11 mouse cellular contexts compared by ENCODE assay signal in genomic region chr5:112825091-112825794, GRCm38 (mm10).
A peak's percentile ranks its signal among the peaks of the same experiment; 100 is the strongest.
DNase-seq lines count a peak whose midpoint lies in the region; ATAC-seq lines count a peak whose summit lies in the region.
"Had no signal": no experiment of that assay in that cellular context is flagged by ENCODE, and none has a peak within 500 bp of the region (broad histone marks: within the 10 kb centered on the region; RNA-seq: fewer than 3 reads in every experiment).

No protein-coding gene starts in this region.

- peak overlapping the region; percentile 50; the same call in 1 of the 2 replicates for H3K27ac ChIP-seq in forebrain, embryonic 11.5 days (ENCODE audit: low read depth, low read length)
- no peak overlapping the region for H3K27ac ChIP-seq in forebrain, embryonic 10.5 days
- H3K27ac ChIP-seq: lung, embryonic 15.5 days had no signal

- no peaks in the 10 kb centered on the region for H3K27me3 ChIP-seq in forebrain, embryonic 11.5 days (ENCODE audit: control insufficient read depth, insufficient read depth, low read length)
- no peaks in the 10 kb centered on the region for H3K27me3 ChIP-seq in forebrain, embryonic 10.5 days (ENCODE audit: poor library complexity, severe bottlenecking)
- H3K27me3 ChIP-seq: lung, embryonic 15.5 days had no signal

- H3K4me1 ChIP-seq in forebrain, embryonic 11.5 days (replicated peaks; ENCODE audit: control insufficient read depth, insufficient read depth, low read length) = peaks cover 8% of the 10 kb centered on the region; the same call in 1 of the 2 replicates
- H3K4me1 ChIP-seq in forebrain, embryonic 10.5 days = peaks cover 5% of the 10 kb centered on the region; the same call in 1 of the 2 replicates
- H3K4me1 ChIP-seq: lung, embryonic 15.5 days had no signal

- DNase-seq in forebrain, embryonic 11.5 days (ENCODE audit: low spot score) = no peak
- no peak for DNase-seq in forebrain, embryonic 10.5 days (ENCODE audit: extremely low spot score, low spot score)
- peak; percentile 4 to 43 for DNase-seq in right cerebral cortex, postnatal 36 days (ENCODE audit: low spot score in 2 of 2)
- DNase-seq in right cerebral cortex, postnatal 10 days (ENCODE audit: low spot score in 2 of 2) = no peak
- peak; percentile 52 for DNase-seq in mesoderm, embryonic 11.5 days (ENCODE audit: low read depth, low spot score)
- no peak for DNase-seq in adrenal gland, postnatal 36 days
- no peak for DNase-seq in lung, adult 18-20 months
- DNase-seq: B cell, adult 2 months; gastrocnemius, postnatal 14 days had no signal

- H3K36me3 ChIP-seq in forebrain, embryonic 11.5 days (ENCODE audit: control insufficient read depth, insufficient read depth, low read length) = no peaks in the 10 kb centered on the region
- no peaks in the 10 kb centered on the region for H3K36me3 ChIP-seq in forebrain, embryonic 10.5 days (replicated peaks)
- H3K36me3 ChIP-seq: lung, embryonic 15.5 days had no signal

- 0 out of 2 replicates have a peak, but pooled peaks have one; percentile 21 for ATAC-seq in forebrain, embryonic 11.5 days (replicated peaks; ENCODE audit: low FRiP score)
- ATAC-seq in granulocyte monocyte progenitor cell, adult 5-6 weeks (replicated peaks; ENCODE audit: poor library complexity, severe bottlenecking) = no peak

- H3K4me2 ChIP-seq in forebrain, embryonic 11.5 days (ENCODE audit: low read depth, low read length, severe bottlenecking) = no peak overlapping the region
- H3K4me2 ChIP-seq: lung, embryonic 15.5 days had no signal

- WGBS in forebrain, embryonic 11.5 days = 52% methylated on average over 12 of the region's 12 CpGs
- WGBS in forebrain, embryonic 10.5 days = 71% methylated on average over 12 of the region's 12 CpGs

- no peak overlapping the region for H3K4me3 ChIP-seq in forebrain, embryonic 11.5 days (ENCODE audit: low read depth, low read length)
- no peak overlapping the region for H3K4me3 ChIP-seq in forebrain, embryonic 10.5 days
- H3K4me3 ChIP-seq: lung, embryonic 15.5 days had no signal

- no peak overlapping the region for H3K9ac ChIP-seq in forebrain, embryonic 11.5 days (ENCODE audit: low read length)
- H3K9ac ChIP-seq: lung, embryonic 15.5 days had no signal

- no peaks in the 10 kb centered on the region for H3K9me3 ChIP-seq in forebrain, embryonic 11.5 days (ENCODE audit: control insufficient read depth, low read length)
- no peaks in the 10 kb centered on the region for H3K9me3 ChIP-seq in forebrain, embryonic 10.5 days
- H3K9me3 ChIP-seq: lung, embryonic 15.5 days had no signal

Comparison
In these comparisons a context has a peak if more than half of its experiments do, and no peak if none do; other contexts are left out.
1. DNase-seq: peak in right cerebral cortex, postnatal 36 days (2 of 2) and mesoderm, embryonic 11.5 days (single experiment); none in forebrain, embryonic 11.5 days (single experiment), forebrain, embryonic 10.5 days (single experiment), right cerebral cortex, postnatal 10 days (0 of 2), adrenal gland, postnatal 36 days (0 of 2) and lung, adult 18-20 months (0 of 2).